Mouse (Mus musculus): ENCODE data around the gene Ncan.

DNA sequence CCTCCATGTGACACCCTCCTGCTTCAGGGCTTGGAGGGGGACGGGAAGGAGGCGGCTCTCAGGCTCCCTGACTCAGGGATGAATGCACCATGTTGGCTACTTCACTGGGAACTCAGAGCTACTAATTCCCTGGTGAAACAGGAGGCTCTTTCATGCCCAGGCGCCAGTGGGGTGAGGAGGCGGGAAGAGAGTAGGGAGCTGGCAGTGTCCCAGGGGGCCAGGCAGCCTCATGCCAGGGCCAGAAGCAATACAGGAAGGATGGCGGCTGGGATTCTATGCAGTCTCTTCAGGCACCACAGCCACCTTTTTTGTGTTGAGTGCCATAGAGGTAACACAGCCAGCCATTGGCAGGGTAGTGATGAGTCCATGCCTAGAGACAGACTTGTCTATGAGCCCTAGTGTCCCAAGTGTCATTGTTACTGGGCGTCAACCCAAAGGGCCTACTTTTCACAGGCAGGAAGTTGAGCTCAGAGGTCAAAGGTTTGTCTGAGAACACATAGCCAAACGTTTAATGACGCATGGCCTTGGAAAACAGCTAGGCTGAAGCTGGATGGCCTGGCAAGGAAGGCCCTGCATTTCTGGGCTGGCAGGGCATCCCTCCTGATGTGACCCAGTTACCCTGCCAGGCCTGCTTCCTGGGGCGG is 8.8 kb upstream of the Ncan start:
- no peak for TF ChIP-seq POLR2A (IDR thresholded peaks at IDR 0.05; ENCODE audit: low read depth, low read length)
- TF ChIP-seq CTCF (IDR thresholded peaks at IDR 0.05; ENCODE audit: borderline replicate concordance, insufficient read depth, low read length), result no peak

Measured in embryonic fibroblast, embryonic 13.5 days (primary cell).